Mouse (Mus musculus): ENCODE data around the gene Gtf2a2. TPM values are rescaled to one million over a fixed set of nuclear protein-coding genes. Genes with fewer than 3 reads are reported as not detected.

Gene Gtf2a2
- polyA plus RNA-seq, 1 experiment = 122 TPM

DNA sequence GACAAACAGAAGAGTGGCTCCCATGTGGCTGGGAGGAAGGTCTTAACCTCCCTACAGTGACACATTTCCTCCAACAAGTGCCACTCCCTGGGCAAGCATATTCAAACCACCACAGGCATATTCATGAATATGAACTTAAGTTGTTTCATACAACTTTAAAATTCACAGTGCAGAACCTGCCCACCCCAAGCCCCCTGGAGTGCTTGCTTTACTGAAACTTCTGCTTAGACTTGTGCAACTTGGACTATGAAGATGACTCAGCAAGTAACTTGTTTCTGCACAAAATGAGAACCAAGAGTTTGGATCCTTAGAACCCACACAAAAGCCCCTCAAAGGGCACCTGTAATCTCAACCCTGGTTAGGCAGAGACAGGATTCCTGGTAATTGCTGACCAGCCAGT is 12.3 kb downstream of the Gtf2a2 start:
- H3K27me3 ChIP-seq (ENCODE audit: control insufficient read depth, insufficient read depth, low read length, poor library complexity, severe bottlenecking) = no peaks in the 10 kb centered on the region
- no peak for TF ChIP-seq CTCF (IDR thresholded peaks at IDR 0.05; ENCODE audit: low read depth, low read length)
- no peak for TF ChIP-seq POLR2A (IDR thresholded peaks at IDR 0.05; ENCODE audit: insufficient read depth, low read length)
- TF ChIP-seq EP300 (IDR thresholded peaks at IDR 0.05; ENCODE audit: insufficient read depth, low read depth, low read length) = no peak
- no peak overlapping the region for H3K4me3 ChIP-seq (ENCODE audit: low read depth, low read length)
- peaks cover 13% of the 10 kb centered on the region for H3K36me3 ChIP-seq (ENCODE audit: control insufficient read depth, insufficient read depth, low read length, poor library complexity, severe bottlenecking)
- H3K4me1 ChIP-seq (ENCODE audit: control insufficient read depth, insufficient read depth, low read length) = no peaks in the 10 kb centered on the region
- no peak overlapping the region for H3K9ac ChIP-seq (ENCODE audit: low read depth, poor library complexity, severe bottlenecking)
- H3K27ac ChIP-seq (ENCODE audit: insufficient read depth, low read length) = 0 out of 2 replicates have a peak overlapping the region, but pooled peaks have one; percentile 25
- H3K9me3 ChIP-seq (replicated peaks; ENCODE audit: control insufficient read depth, insufficient read depth, low read length, poor library complexity, severe bottlenecking) = no peaks in the 10 kb centered on the region

- TF ChIP-seq POLR2A (IDR thresholded peaks at IDR 0.05; ENCODE audit: insufficient read depth, low read length) = no peak
- TF ChIP-seq CTCF (IDR thresholded peaks at IDR 0.05; ENCODE audit: low read depth, low read length) = no peak
- TF ChIP-seq EP300 (IDR thresholded peaks at IDR 0.05; ENCODE audit: insufficient read depth, low read depth, low read length) = no peak
- Histone ChIP-seq H3K27ac (ENCODE audit: insufficient read depth, low read length) (no peak overlapping the region), H3K4me1 (ENCODE audit: control insufficient read depth, insufficient read depth, low read length) (no peaks in the 10 kb centered on the region), H3K4me3 (ENCODE audit: low read depth, low read length) (no peak overlapping the region), H3K9me3 (replicated peaks; ENCODE audit: control insufficient read depth, insufficient read depth, low read length, poor library complexity, severe bottlenecking) (no peaks in the 10 kb centered on the region), H3K9ac (ENCODE audit: low read depth, poor library complexity, severe bottlenecking) (no peak overlapping the region), H3K27me3 (ENCODE audit: control insufficient read depth, insufficient read depth, low read length, poor library complexity, severe bottlenecking) (no peaks in the 10 kb centered on the region), H3K36me3 (ENCODE audit: control insufficient read depth, insufficient read depth, low read length, poor library complexity, severe bottlenecking) (peaks cover 8% of the 10 kb centered on the region)
Observed at GRCm38 (mm10) chr9:70025365-70026012, 13.1 kb downstream of the Gtf2a2 start.

DNA sequence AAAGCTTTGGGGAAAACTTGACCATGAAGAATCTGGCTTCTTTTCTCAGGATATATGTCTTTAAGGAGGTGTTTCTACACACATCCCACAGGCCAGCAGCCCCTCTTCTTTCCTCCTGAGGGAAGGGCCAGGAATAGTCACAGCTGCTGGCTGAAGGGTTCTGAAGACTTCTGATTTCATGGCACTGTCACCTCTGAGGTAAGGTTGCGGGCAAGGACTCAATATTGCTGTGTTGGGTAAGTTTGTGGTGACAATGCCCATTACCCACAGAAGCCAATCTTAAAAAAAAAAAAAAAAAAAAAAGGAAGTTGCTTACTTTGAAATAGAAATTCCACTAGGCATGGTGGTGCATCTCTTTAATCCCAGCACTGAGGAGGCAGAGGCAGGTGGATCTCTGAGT is 19.8 kb downstream of the Gtf2a2 start:
- Histone ChIP-seq H3K4me1 (ENCODE audit: control insufficient read depth, insufficient read depth, low read length) (peaks cover 3% of the 10 kb centered on the region), H3K9me3 (replicated peaks; ENCODE audit: control insufficient read depth, insufficient read depth, low read length, poor library complexity, severe bottlenecking) (no peaks in the 10 kb centered on the region), H3K4me3 (ENCODE audit: low read depth, low read length) (no peak overlapping the region)

GRCm38 (mm10) chr9:70033056-70033455 is 20.7 kb downstream of the Gtf2a2 start:
- Histone ChIP-seq H3K27me3 (ENCODE audit: control insufficient read depth, insufficient read depth, low read length, poor library complexity, severe bottlenecking) (no peaks in the 10 kb centered on the region), H3K9me3 (replicated peaks; ENCODE audit: control insufficient read depth, insufficient read depth, low read length, poor library complexity, severe bottlenecking) (no peaks in the 10 kb centered on the region), H3K4me1 (ENCODE audit: control insufficient read depth, insufficient read depth, low read length) (peaks cover 3% of the 10 kb centered on the region), H3K4me3 (ENCODE audit: low read depth, low read length) (no peak overlapping the region), H3K27ac (ENCODE audit: insufficient read depth, low read length) (no peak overlapping the region), H3K36me3 (ENCODE audit: control insufficient read depth, insufficient read depth, low read length, poor library complexity, severe bottlenecking) (no peaks in the 10 kb centered on the region), H3K9ac (ENCODE audit: low read depth, poor library complexity, severe bottlenecking) (no peak overlapping the region)
- no peak for TF ChIP-seq EP300 (IDR thresholded peaks at IDR 0.05; ENCODE audit: insufficient read depth, low read depth, low read length)
- TF ChIP-seq CTCF (IDR thresholded peaks at IDR 0.05; ENCODE audit: low read depth, low read length) = no peak
- no peak for TF ChIP-seq POLR2A (IDR thresholded peaks at IDR 0.05; ENCODE audit: insufficient read depth, low read length)

More for the DNA sequence above, 19.8 kb downstream of the Gtf2a2 start:
- Histone ChIP-seq H3K36me3 (ENCODE audit: control insufficient read depth, insufficient read depth, low read length, poor library complexity, severe bottlenecking) (no peaks in the 10 kb centered on the region), H3K9ac (ENCODE audit: low read depth, poor library complexity, severe bottlenecking) (no peak overlapping the region), H3K27ac (ENCODE audit: insufficient read depth, low read length) (no peak overlapping the region), H3K27me3 (ENCODE audit: control insufficient read depth, insufficient read depth, low read length, poor library complexity, severe bottlenecking) (no peaks in the 10 kb centered on the region)
- no peak for TF ChIP-seq EP300 (IDR thresholded peaks at IDR 0.05; ENCODE audit: insufficient read depth, low read depth, low read length)
- TF ChIP-seq CTCF (IDR thresholded peaks at IDR 0.05; ENCODE audit: low read depth, low read length) = no peak
- no peak for TF ChIP-seq POLR2A (IDR thresholded peaks at IDR 0.05; ENCODE audit: insufficient read depth, low read length)

DNA sequence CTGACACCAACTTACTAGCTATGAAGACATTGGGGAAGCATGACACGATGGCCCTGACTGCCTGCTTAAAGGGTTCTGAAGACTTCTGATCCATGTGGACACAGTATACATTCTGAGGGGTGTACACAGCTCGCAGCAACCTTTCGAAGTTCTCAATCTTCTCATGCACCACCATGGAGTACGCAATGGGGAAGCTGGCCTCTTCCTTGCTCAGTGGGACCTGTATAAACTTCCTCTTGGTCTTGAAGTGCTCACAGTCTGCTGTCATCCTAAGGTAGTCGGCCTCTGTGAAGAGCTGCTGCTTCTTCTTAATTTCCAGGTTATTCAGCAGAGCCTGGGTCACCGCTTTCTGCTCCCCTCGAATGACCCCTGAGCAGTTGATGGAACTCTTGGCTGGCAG is 22.4 kb downstream of the Gtf2a2 start:
- Histone ChIP-seq H3K4me3 (ENCODE audit: low read depth, low read length) (no peak overlapping the region), H3K4me1 (ENCODE audit: control insufficient read depth, insufficient read depth, low read length) (peaks cover 3% of the 10 kb centered on the region), H3K9me3 (replicated peaks; ENCODE audit: control insufficient read depth, insufficient read depth, low read length, poor library complexity, severe bottlenecking) (0 out of 2 replicates have a peak, but pooled peaks cover 2% of the 10 kb centered on the region), H3K9ac (ENCODE audit: low read depth, poor library complexity, severe bottlenecking) (no peak overlapping the region), H3K27ac (ENCODE audit: insufficient read depth, low read length) (no peak overlapping the region), H3K27me3 (ENCODE audit: control insufficient read depth, insufficient read depth, low read length, poor library complexity, severe bottlenecking) (no peaks in the 10 kb centered on the region), H3K36me3 (ENCODE audit: control insufficient read depth, insufficient read depth, low read length, poor library complexity, severe bottlenecking) (no peaks in the 10 kb centered on the region)
- no peak for TF ChIP-seq EP300 (IDR thresholded peaks at IDR 0.05; ENCODE audit: insufficient read depth, low read depth, low read length)
- TF ChIP-seq POLR2A (IDR thresholded peaks at IDR 0.05; ENCODE audit: insufficient read depth, low read length) = no peak
- no peak for TF ChIP-seq CTCF (IDR thresholded peaks at IDR 0.05; ENCODE audit: low read depth, low read length)

DNA sequence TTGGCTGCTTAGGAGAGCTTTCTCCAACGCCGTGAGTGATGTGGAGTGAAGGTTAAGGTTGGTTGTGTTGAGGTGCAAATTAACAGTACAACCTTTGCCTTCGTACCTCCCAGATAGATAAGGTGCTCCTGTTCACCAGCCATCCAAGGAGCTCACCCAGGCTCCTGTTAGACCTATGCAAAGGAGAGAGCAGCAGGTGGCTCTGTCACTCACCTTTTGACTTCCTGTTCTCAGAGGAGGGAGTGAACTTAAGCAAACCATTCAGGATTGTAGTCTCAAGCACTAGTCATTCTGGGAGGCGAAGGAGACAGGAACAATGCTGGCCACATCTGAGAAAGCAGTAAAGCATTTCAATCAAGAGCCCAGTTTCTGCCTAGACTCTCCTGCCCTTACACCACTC is 24.3 kb downstream of the Gtf2a2 start:
- Histone ChIP-seq H3K36me3 (ENCODE audit: control insufficient read depth, insufficient read depth, low read length, poor library complexity, severe bottlenecking) (no peaks in the 10 kb centered on the region), H3K4me1 (ENCODE audit: control insufficient read depth, insufficient read depth, low read length) (peaks cover 3% of the 10 kb centered on the region), H3K4me3 (ENCODE audit: low read depth, low read length) (no peak overlapping the region), H3K27ac (ENCODE audit: insufficient read depth, low read length) (peak overlapping the region; percentile 35; the same call in 1 of the 2 replicates), H3K27me3 (ENCODE audit: control insufficient read depth, insufficient read depth, low read length, poor library complexity, severe bottlenecking) (no peaks in the 10 kb centered on the region), H3K9me3 (replicated peaks; ENCODE audit: control insufficient read depth, insufficient read depth, low read length, poor library complexity, severe bottlenecking) (0 out of 2 replicates have a peak, but pooled peaks cover 2% of the 10 kb centered on the region), H3K9ac (ENCODE audit: low read depth, poor library complexity, severe bottlenecking) (0 out of 2 replicates have a peak overlapping the region, but pooled peaks have one; percentile 33)
- peak; percentile 15 for TF ChIP-seq CTCF (IDR thresholded peaks at IDR 0.05; ENCODE audit: low read depth, low read length)
- no peak for TF ChIP-seq EP300 (IDR thresholded peaks at IDR 0.05; ENCODE audit: insufficient read depth, low read depth, low read length)

All from ES-Bruce4 (cell line).